Mouse (Mus musculus) liver, embryonic 16.5 days (tissue): ENCODE data around the gene Fbn1. TPM values are rescaled to one million over a fixed set of nuclear protein-coding genes. Genes with fewer than 3 reads are reported as not detected.

Source experiments
- ATAC-seq: fragments of 200-750 bp; cut with Nextera tagmentation; 2 replicates; pipeline ENCODE4 v1.8.0; 2017; ENCODE audit warnings: low read depth, mild to moderate bottlenecking, moderate number of reproducible peaks, moderate library complexity
- H3K27ac ChIP-seq: fragments of 300-500 bp; sonication (generic); 2 replicates; pipeline ENCODE4 v1.5.1; 2014; ENCODE audit warnings: mild to moderate bottlenecking, low read length
- H3K27me3 ChIP-seq: fragments of 300-500 bp; sonication (generic); 2 replicates; pipeline ENCODE4 v1.6.1; 2014; ENCODE audit warnings: low read depth, low read length, mixed read lengths; ENCODE audit not compliant: control insufficient read depth, insufficient read depth
- H3K36me3 ChIP-seq: fragments of 300-500 bp; sonication (generic); 2 replicates; pipeline ENCODE4 v1.6.1; 2014; ENCODE audit warnings: mild to moderate bottlenecking; ENCODE audit not compliant: control insufficient read depth, insufficient read depth
- H3K4me1 ChIP-seq: fragments of 300-500 bp; sonication (generic); 2 replicates; pipeline ENCODE4 v1.6.1; 2014; ENCODE audit warnings: low read depth, low read length, mixed read lengths; ENCODE audit not compliant: control insufficient read depth
- H3K4me2 ChIP-seq: fragments of 300-500 bp; sonication (generic); 2 replicates; pipeline ENCODE4 v1.6.1; 2014; ENCODE audit warnings: low read depth, low read length, mixed read lengths
- H3K4me3 ChIP-seq: fragments of 300-500 bp; sonication (generic); 2 replicates; pipeline ENCODE4 v1.5.1; 2014; ENCODE audit warnings: low read depth, mild to moderate bottlenecking, low read length
- H3K9ac ChIP-seq: fragments of 300-500 bp; sonication (generic); 2 replicates; pipeline ENCODE4 v1.6.1; 2014; ENCODE audit warnings: low read depth, low read length
- H3K9me3 ChIP-seq: fragments of 300-500 bp; sonication (generic); replicated peaks from 2 replicates; pipeline ENCODE4 v1.6.1; 2016; ENCODE audit warnings: low read length; ENCODE audit not compliant: control insufficient read depth
- WGBS: fragments of 180-500 bp; shearing (Covaris S2); extraction: QIAGEN DNeasy Blood & Tissue Kit; methylation state at CpG from one replicate; pipeline ENCODE4 v1.1.7; 2014; ENCODE audit not compliant: insufficient replicate concordance; 5-methylcytosine and 5-hydroxymethylcytosine counted together
- polyA plus RNA-seq: library from polyadenylated mRNA; unstranded; fragments of >200 nt; fragmentation: Nextera tagmentation; extraction: Ambion mirVana; gene quantifications from 2 replicates; pipeline ENCODE4 v1.2.1, GENCODE M21; 2015

The Fbn1 gene
- polyA plus RNA-seq, 1 experiment from 2014 or later = 1.7 TPM

GRCm38 (mm10) chr2:125526566-125526965, 18.8 kb upstream of the Fbn1 start:
- no peaks in the 10 kb centered on the region for H3K36me3 ChIP-seq
- 53% methylated on average over 5 of the region's 5 CpGs for WGBS

GRCm38 (mm10) chr2:125525484-125525883, 17.7 kb upstream of the Fbn1 start:
- Histone ChIP-seq H3K9me3 (no peaks in the 10 kb centered on the region), H3K27me3 (no peaks in the 10 kb centered on the region), H3K4me3 (no peak overlapping the region), H3K9ac (no peak overlapping the region), H3K4me2 (no peak overlapping the region), H3K36me3 (no peaks in the 10 kb centered on the region), H3K27ac (no peak overlapping the region), H3K4me1 (no peaks in the 10 kb centered on the region)
- WGBS = 58% methylated on average over 2 of the region's 2 CpGs
- no peak for ATAC-seq

More at GRCm38 (mm10) chr2:125526566-125526965, 18.8 kb upstream of the Fbn1 start:
- Histone ChIP-seq H3K4me3 (no peak overlapping the region), H3K4me1 (no peaks in the 10 kb centered on the region), H3K9ac (no peak overlapping the region), H3K4me2 (no peak overlapping the region), H3K27me3 (no peaks in the 10 kb centered on the region), H3K27ac (no peak overlapping the region), H3K9me3 (no peaks in the 10 kb centered on the region)
- no peak for ATAC-seq

GRCm38 (mm10) chr2:125516594-125516993, 8.8 kb upstream of the Fbn1 start:
- Histone ChIP-seq H3K9me3 (no peaks in the 10 kb centered on the region), H3K27me3 (no peaks in the 10 kb centered on the region), H3K27ac (no peak overlapping the region), H3K4me1 (peaks cover 6% of the 10 kb centered on the region; the same call in 1 of the 2 replicates), H3K36me3 (no peaks in the 10 kb centered on the region), H3K4me2 (no peak overlapping the region), H3K4me3 (no peak overlapping the region), H3K9ac (no peak overlapping the region)
- peak; percentile 81 for ATAC-seq
- 13% methylated on average over 4 of the region's 4 CpGs for WGBS

GRCm38 (mm10) chr2:125515291-125516057, 7.7 kb upstream of the Fbn1 start:
- H3K4me3 ChIP-seq = no peak overlapping the region
- WGBS = 35% methylated on average over 12 of the region's 12 CpGs
- peak; percentile 41; the same call in 1 of the 2 replicates for ATAC-seq

GRCm38 (mm10) chr2:125514391-125514790, 6.6 kb upstream of the Fbn1 start:
- H3K9me3 ChIP-seq = no peaks in the 10 kb centered on the region
- peaks cover 6% of the 10 kb centered on the region; the same call in 1 of the 2 replicates for H3K4me1 ChIP-seq
- H3K9ac ChIP-seq = no peak overlapping the region
- H3K36me3 ChIP-seq = no peaks in the 10 kb centered on the region
- 53% methylated on average over 3 of the region's 3 CpGs for WGBS
- no peak overlapping the region for H3K4me2 ChIP-seq
- no peak overlapping the region for H3K4me3 ChIP-seq
- no peak overlapping the region for H3K27ac ChIP-seq
- no peak for ATAC-seq
- H3K27me3 ChIP-seq = no peaks in the 10 kb centered on the region

More at GRCm38 (mm10) chr2:125515291-125516057, 7.7 kb upstream of the Fbn1 start:
- H3K9me3 ChIP-seq = no peaks in the 10 kb centered on the region
- no peaks in the 10 kb centered on the region for H3K36me3 ChIP-seq
- peaks cover 6% of the 10 kb centered on the region; the same call in 1 of the 2 replicates for H3K4me1 ChIP-seq
- H3K4me2 ChIP-seq = no peak overlapping the region
- no peaks in the 10 kb centered on the region for H3K27me3 ChIP-seq
- H3K9ac ChIP-seq = no peak overlapping the region
- no peak overlapping the region for H3K27ac ChIP-seq

- WGBS = 58% methylated on average over 4 of the region's 4 CpGs
- H3K4me2 ChIP-seq = no peak overlapping the region
- peaks cover 6% of the 10 kb centered on the region; the same call in 1 of the 2 replicates for H3K4me1 ChIP-seq
- no peak overlapping the region for H3K4me3 ChIP-seq
- no peaks in the 10 kb centered on the region for H3K9me3 ChIP-seq
- no peak overlapping the region for H3K27ac ChIP-seq
- H3K9ac ChIP-seq = no peak overlapping the region
- H3K36me3 ChIP-seq = no peaks in the 10 kb centered on the region
- peaks cover 9% of the 10 kb centered on the region for H3K27me3 ChIP-seq
- no peak for ATAC-seq
Measured at GRCm38 (mm10) chr2:125512544-125512943, 4.8 kb upstream of the Fbn1 start.

- H3K9ac ChIP-seq = no peak overlapping the region
- no peak overlapping the region for H3K27ac ChIP-seq
- no peak overlapping the region for H3K4me3 ChIP-seq
- no peak for ATAC-seq
- H3K36me3 ChIP-seq = no peaks in the 10 kb centered on the region
- WGBS = 53% methylated on average over 4 of the region's 4 CpGs
- peaks cover 6% of the 10 kb centered on the region; the same call in 1 of the 2 replicates for H3K4me1 ChIP-seq
- H3K27me3 ChIP-seq = peaks cover 15% of the 10 kb centered on the region
- H3K9me3 ChIP-seq = no peaks in the 10 kb centered on the region
- no peak overlapping the region for H3K4me2 ChIP-seq
Measured at GRCm38 (mm10) chr2:125511898-125512297, 4.1 kb upstream of the Fbn1 start.

- Histone ChIP-seq H3K27me3 (peaks cover 27% of the 10 kb centered on the region), H3K9me3 (no peaks in the 10 kb centered on the region)
- 51% methylated on average over 2 of the region's 2 CpGs for whole genome bisulfite sequencing
Measured at GRCm38 (mm10) chr2:125510752-125511151, 3.0 kb upstream of the Fbn1 start.

GRCm38 (mm10) chr2:125508381-125508780, 588 bp upstream of the Fbn1 start:
- H3K4me1 ChIP-seq = no peaks in the 10 kb centered on the region
- 67% methylated on average over 5 of the region's 5 CpGs for WGBS
- H3K4me2 ChIP-seq = no peak overlapping the region
- no peaks in the 10 kb centered on the region for H3K9me3 ChIP-seq
- H3K36me3 ChIP-seq = no peaks in the 10 kb centered on the region
- no peak for ATAC-seq
- H3K4me3 ChIP-seq = no peak overlapping the region
- H3K27me3 ChIP-seq = peaks cover 41% of the 10 kb centered on the region
- no peak overlapping the region for H3K9ac ChIP-seq
- H3K27ac ChIP-seq = no peak overlapping the region

More at GRCm38 (mm10) chr2:125510752-125511151, 3.0 kb upstream of the Fbn1 start:
- no peak overlapping the region for H3K27ac ChIP-seq
- ATAC-seq = no peak
- no peaks in the 10 kb centered on the region for H3K36me3 ChIP-seq
- no peak overlapping the region for H3K9ac ChIP-seq
- no peaks in the 10 kb centered on the region; the same call in 1 of the 2 replicates for H3K4me1 ChIP-seq
- no peak overlapping the region for H3K4me2 ChIP-seq
- no peak overlapping the region for H3K4me3 ChIP-seq
